Mouse (Mus musculus) megakaryocyte-erythroid progenitor cell, adult 5-6 weeks (primary cell): ENCODE results near the gene Srgap3. TPM values are rescaled to one million over a fixed set of nuclear protein-coding genes. Genes with fewer than 3 reads are reported as not detected.
"Not testable (repeated sequence)": the region's sequence is repeated elsewhere in the genome, so short reads cannot be mapped to it uniquely, and the experiment has no call there.

ENCODE experiments used
- ATAC-seq: replicated peaks from 2 replicates; pipeline ENCODE4 v1.8.0; 2016; ENCODE audit warnings: mild to moderate bottlenecking, inconsistent platforms; ENCODE audit not compliant: severe bottlenecking, poor library complexity, low FRiP score, low TSS enrichment
- total RNA-seq, 2 experiments: library from RNA; stranded (forward) in 1 of 2; stranded (reverse) in 1 of 2; fragments of 200-1000, 215-1000 nt in 1 of 2; fragments of >200 nt in 1 of 2; fragmentation: Nextera tagmentation in 1 of 2; gene quantifications; 2 replicates each; pipeline ENCODE4 v1.2.3; 2014 to 2017

Srgap3 gene
- total RNA-seq, 2 experiments from 2014 or later = 0.75 to 2.3 TPM

DNA sequence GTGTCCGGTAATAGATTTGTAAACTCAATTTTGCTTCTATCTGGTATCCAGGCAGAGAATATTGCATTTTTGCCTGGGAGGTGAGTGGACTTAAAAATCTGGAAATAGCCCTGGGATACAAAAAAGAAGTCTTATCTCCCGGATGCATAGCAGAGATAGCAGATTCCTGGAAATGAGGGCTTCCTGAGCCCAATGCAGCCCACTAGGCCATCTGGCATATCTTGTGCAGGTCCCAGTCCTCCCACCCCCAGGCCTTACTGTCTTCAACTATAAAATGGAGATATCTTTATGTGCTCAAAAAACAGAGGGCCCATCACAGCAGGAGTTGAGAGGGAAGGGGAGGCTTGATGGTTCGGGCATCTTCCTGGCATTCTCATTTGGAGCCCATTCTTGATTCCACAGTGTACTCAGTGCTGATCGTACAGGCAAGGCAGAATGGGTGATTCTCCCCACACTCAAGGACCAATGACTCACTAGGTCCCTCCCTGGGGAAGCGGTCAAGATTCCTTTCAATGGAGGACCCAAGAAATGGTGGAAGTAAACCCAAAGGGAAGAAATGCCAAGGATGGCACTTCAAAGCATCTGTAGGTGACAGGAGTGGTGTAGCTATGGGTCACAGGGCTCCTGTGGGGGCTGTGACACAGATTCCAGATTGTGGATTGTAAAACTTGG, 226.5 kb downstream of the Srgap3 start:
- no peak for ATAC-seq

DNA sequence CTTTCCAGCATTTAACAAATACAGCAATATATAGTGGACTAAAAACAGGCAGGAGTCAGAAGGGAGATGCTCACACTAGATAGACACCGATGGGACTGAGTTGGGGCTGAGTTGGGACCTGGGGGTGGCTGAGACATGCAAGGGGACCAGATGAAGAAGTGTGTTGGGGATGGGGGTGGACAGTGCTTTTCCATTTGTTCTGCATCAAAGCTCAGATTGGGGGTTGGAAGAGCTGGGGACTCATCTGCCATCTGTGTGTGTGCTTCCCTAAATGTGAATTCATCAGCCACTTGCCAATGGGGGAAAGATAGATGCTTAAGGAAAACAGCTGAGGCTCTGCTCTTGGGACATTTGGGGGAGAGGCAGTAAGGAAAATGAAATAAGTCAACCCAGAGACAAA, 227.1 kb downstream of the Srgap3 start:
- ATAC-seq = no peak

DNA sequence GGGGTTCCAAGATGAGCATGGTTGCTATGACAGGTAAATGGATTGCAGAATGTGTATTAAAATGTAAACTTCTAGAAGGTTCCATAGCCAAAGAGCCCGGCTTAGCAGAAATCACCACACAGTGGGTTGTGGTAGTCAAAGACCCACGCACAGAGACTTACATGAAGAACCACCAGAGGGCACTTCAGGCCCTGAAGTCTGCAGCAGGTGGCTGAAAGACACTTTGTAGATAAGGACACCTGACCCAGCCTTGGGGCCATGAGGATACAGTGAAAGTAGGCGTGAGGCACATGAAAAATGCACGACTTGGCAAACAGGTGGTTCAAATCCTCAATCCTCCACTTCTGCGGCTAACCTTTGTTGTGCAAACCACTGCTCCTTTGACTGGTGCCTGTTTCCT, 229.9 kb downstream of the Srgap3 start:
- peak; percentile 80 for ATAC-seq

DNA sequence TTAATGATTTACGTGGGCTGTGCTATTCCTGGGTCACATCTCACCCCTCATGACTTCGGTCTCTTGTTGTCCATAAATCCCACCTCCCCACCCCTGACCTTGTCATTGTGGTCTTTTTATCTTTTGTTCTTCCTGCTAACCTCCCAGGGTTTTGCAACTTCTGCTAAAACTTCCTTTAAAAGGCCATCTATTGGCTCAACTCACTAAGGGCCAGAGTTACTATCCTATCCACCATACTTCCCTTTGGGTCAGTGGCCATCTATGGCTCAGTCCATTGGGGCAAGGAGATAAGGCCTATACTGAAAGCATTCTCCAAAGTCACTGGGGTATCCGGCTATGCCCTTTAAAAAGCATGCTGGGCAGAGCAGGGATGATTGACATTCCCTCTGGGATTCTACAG, 233.1 kb downstream of the Srgap3 start:
- no peak for ATAC-seq

DNA sequence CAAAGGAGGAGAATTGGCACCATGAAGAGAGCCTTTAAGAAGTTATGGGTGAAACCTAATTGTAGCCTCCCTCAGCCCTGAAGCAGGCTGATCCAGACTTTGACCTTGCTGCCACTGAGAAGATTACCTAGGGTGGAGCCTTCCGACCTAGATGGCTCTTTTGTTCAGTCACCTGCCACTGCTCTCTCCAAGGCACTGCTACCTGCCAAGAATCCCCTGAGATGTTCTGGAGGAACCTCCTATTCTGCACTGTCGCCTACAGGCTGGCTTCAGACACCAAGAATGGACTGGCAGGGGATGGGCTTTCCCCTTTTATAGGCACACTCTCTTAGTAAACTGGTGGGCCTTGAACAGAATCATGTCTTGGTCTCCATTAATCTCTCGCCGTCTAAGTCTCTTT, 244.8 kb downstream of the Srgap3 start:
- not testable (repeated sequence) for ATAC-seq

DNA sequence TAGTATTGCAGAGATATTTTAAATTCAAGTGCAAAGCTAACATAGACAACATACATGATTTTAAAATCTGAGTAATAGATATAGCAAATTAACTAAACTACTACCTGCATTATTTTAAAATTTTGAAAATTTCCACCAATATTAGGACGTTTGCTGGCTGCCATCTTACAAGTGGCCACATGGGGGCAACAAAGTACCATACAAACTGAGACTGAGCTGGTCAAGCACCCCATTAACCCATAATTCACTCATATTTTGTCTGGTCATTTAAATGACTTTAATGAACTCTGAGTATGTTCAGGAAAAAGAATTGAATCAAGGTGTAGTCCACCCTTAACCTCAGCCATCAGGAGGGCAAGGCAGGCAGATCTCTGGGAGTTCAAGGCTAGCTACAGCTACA, 246.7 kb downstream of the Srgap3 start:
- ATAC-seq = no peak; the same call in 1 of the 2 replicates

DNA sequence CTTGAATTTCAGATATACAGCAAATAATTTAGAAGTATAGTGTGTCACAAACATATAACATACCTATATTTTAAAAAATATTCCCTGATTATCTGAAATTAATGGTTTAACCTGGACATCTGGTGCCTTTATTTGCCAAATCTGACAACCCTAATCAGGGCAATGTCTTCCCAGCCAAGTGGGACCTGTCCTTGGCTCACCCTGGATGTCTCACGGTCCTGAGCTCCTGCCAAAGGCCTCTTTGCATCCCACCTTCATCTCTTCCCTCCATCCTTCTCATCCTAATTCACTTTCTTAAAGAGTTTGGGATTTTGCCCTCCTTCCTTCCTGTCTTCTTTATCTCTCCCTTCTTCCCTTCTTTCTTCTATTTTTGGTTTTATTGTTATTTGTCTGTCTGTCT, 248.0 kb downstream of the Srgap3 start:
- ATAC-seq = no peak

DNA sequence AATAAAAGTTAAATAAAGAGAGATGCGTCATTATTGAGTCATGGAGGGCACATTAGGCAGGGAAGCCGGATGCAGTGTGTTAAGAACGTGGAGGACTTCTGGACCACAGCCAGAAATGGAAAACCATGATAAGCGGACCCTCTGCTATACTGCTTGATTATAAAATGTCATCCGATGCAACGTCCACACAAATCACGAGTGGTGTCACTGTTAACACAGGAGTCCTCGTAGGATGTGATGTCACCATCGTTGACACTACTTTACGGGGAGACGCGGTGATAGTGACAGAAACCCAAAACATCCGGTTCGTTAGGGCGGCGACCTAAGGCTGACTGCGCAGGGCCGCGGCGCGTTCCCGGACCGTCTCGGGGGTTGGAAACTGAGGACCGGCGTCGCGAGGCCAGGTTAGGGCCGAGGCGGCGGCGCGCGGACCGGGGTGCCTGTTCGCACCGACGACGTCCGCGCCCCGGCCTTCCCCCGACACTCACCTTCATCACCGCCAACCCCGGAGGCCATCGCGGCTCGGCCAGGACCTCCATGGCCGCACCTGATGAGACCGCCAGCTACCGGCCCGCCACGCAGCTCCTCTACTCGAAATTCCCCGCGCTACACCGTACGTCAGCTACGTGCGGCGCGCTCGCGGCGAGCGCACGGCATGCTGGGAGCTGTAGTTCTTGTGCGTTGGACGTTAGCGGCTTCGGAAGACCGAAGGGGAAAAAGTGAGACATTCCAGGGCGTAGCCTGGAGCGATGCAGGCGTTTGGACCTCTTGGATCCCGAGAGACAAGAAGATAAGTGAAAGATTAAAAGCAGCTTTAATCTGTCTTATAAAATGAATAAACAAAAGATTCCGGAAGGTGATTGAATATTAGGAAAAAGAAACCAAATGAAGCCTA, 250.8 kb downstream of the Srgap3 start, which contains the start of gene Rad18:
TSS of gene Rad18 (minus strand) at position 631 of the 895 bp plus-strand sequence.
- ATAC-seq = peak; percentile 90

DNA sequence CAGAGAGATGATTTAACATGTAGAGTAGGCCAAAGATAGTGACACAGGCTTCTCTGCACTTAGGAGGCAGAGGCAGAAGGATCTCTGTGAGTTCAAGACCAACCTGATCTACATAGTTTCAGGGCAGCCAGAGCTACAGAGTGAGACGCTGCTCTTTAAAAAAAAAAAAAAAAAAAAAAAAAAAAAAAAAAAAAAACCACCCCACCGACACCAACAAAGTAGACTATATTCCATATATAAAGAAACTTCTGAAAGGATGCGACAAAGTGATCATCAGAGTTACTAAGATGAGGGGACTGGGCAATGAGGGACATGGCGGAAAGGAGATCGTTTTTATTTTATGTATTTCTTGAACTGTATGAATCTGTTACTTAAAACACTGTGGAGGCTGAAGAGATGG, 252.6 kb downstream of the Srgap3 start:
- no peak for ATAC-seq

DNA sequence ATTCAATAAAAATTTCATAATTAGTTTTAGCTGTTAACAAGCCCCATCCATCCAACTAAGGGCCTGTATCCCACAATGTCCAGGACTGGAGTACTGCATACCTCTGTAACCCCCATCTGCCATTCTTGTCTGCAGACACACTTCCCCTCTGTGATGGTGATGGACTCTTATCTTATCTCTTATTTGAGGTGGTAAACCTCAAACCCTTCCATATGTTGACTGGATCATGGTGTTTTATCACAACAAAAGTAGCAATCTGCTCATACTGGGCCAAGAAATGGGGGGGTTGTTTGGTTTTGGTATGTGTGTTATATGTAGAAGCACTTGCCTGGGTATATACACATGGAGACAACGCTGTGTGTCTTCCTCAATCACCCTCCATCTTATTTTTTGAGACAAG, 255.5 kb downstream of the Srgap3 start:
- no peak for ATAC-seq

DNA sequence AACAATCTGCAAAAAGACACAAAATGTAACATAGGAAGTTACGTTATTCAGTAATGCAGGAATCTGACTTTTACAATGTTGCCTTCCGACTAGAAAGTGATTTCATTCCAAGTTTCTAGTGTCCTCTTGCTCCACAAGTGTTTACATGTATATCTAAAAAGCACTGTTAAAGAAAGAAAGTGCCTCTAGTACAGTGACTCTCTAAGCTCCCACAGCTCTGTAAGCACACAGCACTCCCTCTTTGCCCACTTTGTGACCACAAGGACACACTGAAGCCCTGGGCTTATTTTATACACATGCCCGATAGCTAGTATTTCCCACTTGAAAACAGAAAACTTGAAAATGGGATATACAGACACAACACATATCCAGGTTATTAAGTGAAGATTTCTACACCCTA, 259.0 kb downstream of the Srgap3 start:
- no peak for ATAC-seq

DNA sequence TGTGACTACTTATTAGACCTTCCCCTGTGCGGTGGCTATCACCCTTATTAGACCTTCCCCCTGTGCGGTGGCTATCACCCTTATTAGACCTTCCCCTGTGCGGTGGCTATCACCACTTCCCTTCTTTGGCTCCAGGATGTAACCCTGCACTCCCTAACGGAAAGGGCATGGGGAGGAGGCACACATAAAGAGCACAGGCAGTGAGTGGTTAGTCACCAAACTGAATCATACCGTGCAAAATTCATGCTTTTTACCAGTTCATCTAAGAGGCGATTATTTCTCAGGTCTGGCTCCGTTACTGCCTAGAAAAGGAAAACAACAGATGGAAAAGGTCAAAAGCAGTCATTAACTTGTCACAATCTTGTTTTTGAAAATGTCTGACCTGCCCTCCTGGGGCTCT, 260.6 kb downstream of the Srgap3 start:
- ATAC-seq = peak; percentile 30; the same call in 1 of the 2 replicates

DNA sequence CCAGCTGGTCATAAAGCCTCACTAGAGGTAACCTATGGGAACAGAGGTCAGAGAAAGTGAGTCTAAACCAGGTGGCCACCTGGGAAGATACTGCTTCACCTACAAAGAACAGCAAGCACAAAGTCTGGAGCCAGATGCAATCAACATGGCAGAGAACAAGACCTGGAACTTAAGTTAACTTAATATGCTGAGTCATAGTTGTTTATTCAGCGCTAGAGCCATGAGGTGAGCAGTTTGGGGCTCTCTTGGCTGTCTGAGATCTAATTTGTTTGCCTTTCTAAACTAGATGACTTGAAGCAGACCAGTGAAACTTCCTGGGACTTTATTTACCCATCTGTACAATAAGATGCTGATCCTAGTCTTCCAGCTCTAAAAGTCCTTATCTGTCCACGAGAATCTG, 263.0 kb downstream of the Srgap3 start:
- ATAC-seq = peak; percentile 37; the same call in 1 of the 2 replicates

Other genes with a start within 250 kb of the Srgap3 start
- gene Thumpd3, start 99.0 kb upstream of the Srgap3 start, total RNA-seq (2014; fragmentation: Nextera tagmentation) = 123 and 125 TPM in 2 replicates
- gene Thumpd3, start 99.0 kb upstream of the Srgap3 start, total RNA-seq (2017) = 147 and 161 TPM in 2 replicates
- 136 and 143 TPM in 2 replicates for gene Setd5, start 130.1 kb upstream of the Srgap3 start, total RNA-seq (2014; fragmentation: Nextera tagmentation)
- gene Setd5, start 130.1 kb upstream of the Srgap3 start, total RNA-seq (2017) = 79.1 and 80.2 TPM in 2 replicates
- gene Lhfpl4, start 248.1 kb upstream of the Srgap3 start, total RNA-seq (2014; fragmentation: Nextera tagmentation) = 0.69 TPM in 1 of 2 replicates, not detected in the other
- not detected in 2 replicates for gene Lhfpl4, start 248.1 kb upstream of the Srgap3 start, total RNA-seq (2017)